Mouse (Mus musculus) C2C12 (cell line): ENCODE results near the gene Trp53tg5. TPM values are rescaled to one million over a fixed set of nuclear protein-coding genes. Genes with fewer than 3 reads are reported as not detected.

ENCODE experiments used
- H3K27me3 ChIP-seq: one replicate; pipeline ENCODE4 v1.6.1; 2011; ENCODE audit not compliant: control insufficient read depth, insufficient read depth, insufficient read length
- H3K36me3 ChIP-seq: one replicate; pipeline ENCODE4 v1.6.1; 2011; ENCODE audit not compliant: control insufficient read depth, insufficient read depth
- H3K4me3 ChIP-seq: one replicate; pipeline ENCODE4 v1.5.1; 2011; ENCODE audit warnings: mild to moderate bottlenecking, control low read depth; ENCODE audit not compliant: poor library complexity, insufficient read depth, severe bottlenecking
- H3K79me2 ChIP-seq: one replicate; pipeline ENCODE4 v1.6.1; 2011; ENCODE audit not compliant: control insufficient read depth, insufficient read depth
- H3K79me3 ChIP-seq: one replicate; pipeline ENCODE4 v1.6.1; 2011; ENCODE audit warnings: low read depth, control low read depth
- H3ac ChIP-seq: one replicate; pipeline ENCODE3; 2011; ENCODE audit warnings: low read depth; ENCODE audit not compliant: control insufficient read depth, insufficient read length
- CEBPB ChIP-seq: IDR thresholded peaks from one replicate; pipeline ENCODE4 v1.6.1; 2011; ENCODE audit warnings: low read depth, mild to moderate bottlenecking, control low read depth, moderate library complexity
- CTCF ChIP-seq: IDR thresholded peaks from one replicate; pipeline ENCODE4 v1.5.1; 2011; ENCODE audit not compliant: control insufficient read depth, insufficient read depth, insufficient read length
- FOSL1 ChIP-seq: IDR thresholded peaks from one replicate; pipeline ENCODE4 v1.8.0; 2011; ENCODE audit warnings: mild to moderate bottlenecking, low read length; ENCODE audit not compliant: poor library complexity, insufficient read depth, severe bottlenecking
- MAX ChIP-seq: IDR thresholded peaks from one replicate; pipeline ENCODE4 v1.6.1; 2011; ENCODE audit warnings: mild to moderate bottlenecking, control low read depth
- MYOD1 ChIP-seq: IDR thresholded peaks from one replicate; pipeline ENCODE4 v1.6.1; 2011; ENCODE audit warnings: low read depth; ENCODE audit not compliant: control insufficient read depth, insufficient read length
- MYOG ChIP-seq: IDR thresholded peaks from one replicate; pipeline ENCODE4 v1.6.1; 2011; ENCODE audit not compliant: control insufficient read depth, insufficient read length; ENCODE audit errors: extremely low read depth
- USF1 ChIP-seq: IDR thresholded peaks from one replicate; pipeline ENCODE4 v1.6.1; 2011; ENCODE audit warnings: low read depth, mild to moderate bottlenecking, control low read depth, moderate library complexity
- long read RNA-seq, 2 experiments: library from polyadenylated mRNA; unstranded; transcript quantifications; one replicate each; pipeline ENCODE4 v2.0.0; 2019 to 2020
- polyA plus RNA-seq: library from polyadenylated mRNA; unstranded; fragments of >200 nt; fragmentation: generic; extraction: Trizol; gene quantifications from one replicate; pipeline ENCODE4 v1.2.1, GENCODE M21; 2012; ENCODE audit warnings: missing spikeins

Gene Trp53tg5
- not detected for polyA plus RNA-seq
- long read RNA-seq, experiment 1: 0 reads
- long read RNA-seq, experiment 2: 0 reads

DNA sequence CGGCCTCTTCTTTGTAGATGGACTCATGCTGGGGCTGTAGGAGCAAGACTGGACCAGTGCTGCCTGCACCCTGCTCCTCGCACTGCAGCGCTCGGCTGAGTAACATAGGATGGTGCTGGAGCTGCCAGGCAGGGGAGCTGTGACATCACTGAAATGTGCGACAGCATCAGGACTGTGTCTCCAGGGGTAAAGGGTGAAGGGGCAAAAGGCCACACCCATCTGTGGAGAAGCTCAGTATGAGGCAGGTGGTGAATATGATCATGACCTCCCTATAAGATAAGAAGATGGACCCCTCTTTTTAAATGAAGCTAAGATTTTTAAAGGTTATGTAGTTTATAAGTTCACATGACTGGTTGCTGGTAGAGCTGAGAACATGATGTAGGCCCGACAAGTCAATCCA is at the start of gene Trp53tg5:
Trp53tg5 (minus strand) TSS at position 101 of the 400 bp plus-strand sequence.
- H3K79me3 ChIP-seq: no peaks in the 10 kb centered on the region
- H3K27me3 ChIP-seq: no peaks in the 10 kb centered on the region
- no peaks in the 10 kb centered on the region for H3K79me2 ChIP-seq
- H3K36me3 ChIP-seq: peaks cover 23% of the 10 kb centered on the region
- TF ChIP-seq FOSL1 (no peak), CEBPB (no peak), MAX (no peak), MYOG (no peak), USF1 (no peak), CTCF (no peak), MYOD1 (no peak)
- no peak within 1 kb of the TSS for H3ac ChIP-seq
- no peak within 1 kb of the TSS for H3K4me3 ChIP-seq

- H3K36me3 ChIP-seq: no peaks in the 10 kb centered on the region
- no peaks in the 10 kb centered on the region for H3K79me3 ChIP-seq
- H3K4me3 ChIP-seq: no peak overlapping the region
- H3ac ChIP-seq: no peak overlapping the region
- no peaks in the 10 kb centered on the region for H3K27me3 ChIP-seq
- TF ChIP-seq MYOD1: no peak
- peak; percentile 15 for TF ChIP-seq MAX
- no peaks in the 10 kb centered on the region for H3K79me2 ChIP-seq
Observed at GRCm38 (mm10) chr2:164522280-164522679, 48.8 kb upstream of the Trp53tg5 start.

- TF ChIP-seq MYOG: no peak
- peak; percentile 72 for TF ChIP-seq FOSL1
- TF ChIP-seq MAX: no peak
- peak; percentile 79 for TF ChIP-seq CEBPB
- TF ChIP-seq USF1: no peak
- peak; percentile 84 for TF ChIP-seq MYOD1
- H3K36me3 ChIP-seq: no peaks in the 10 kb centered on the region
- H3K27me3 ChIP-seq: no peaks in the 10 kb centered on the region
- H3K79me3 ChIP-seq: no peaks in the 10 kb centered on the region
- no peak overlapping the region for H3ac ChIP-seq
- no peak overlapping the region for H3K4me3 ChIP-seq
- no peaks in the 10 kb centered on the region for H3K79me2 ChIP-seq
Observed at GRCm38 (mm10) chr2:164521841-164522240, 48.3 kb upstream of the Trp53tg5 start.

GRCm38 (mm10) chr2:164520782-164521181 is 47.3 kb upstream of the Trp53tg5 start:
- Histone ChIP-seq H3K79me3 (no peaks in the 10 kb centered on the region), H3K27me3 (no peaks in the 10 kb centered on the region), H3K79me2 (no peaks in the 10 kb centered on the region), H3K36me3 (no peaks in the 10 kb centered on the region), H3ac (peak overlapping the region; percentile 7), H3K4me3 (no peak overlapping the region)
- TF ChIP-seq MAX (no peak), CTCF (peak; percentile 58)

DNA sequence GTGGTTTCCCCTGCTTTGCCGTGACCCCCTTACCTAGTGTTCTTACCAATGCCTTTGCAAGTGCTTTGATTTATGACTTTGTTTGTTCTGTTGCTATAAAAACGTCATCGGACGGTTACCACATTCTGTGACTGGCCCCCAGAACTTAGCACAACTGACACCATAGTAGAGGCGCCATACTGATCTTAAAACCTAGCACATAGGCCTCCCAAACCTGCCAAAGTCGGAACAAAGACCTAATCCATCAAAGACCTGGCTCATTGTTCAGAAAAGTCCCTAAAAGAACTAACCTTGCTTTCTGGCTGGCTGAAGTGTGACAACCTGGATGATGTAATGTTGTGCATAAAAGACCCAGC is 45.6 kb upstream of the Trp53tg5 start:
- H3ac ChIP-seq: no peak overlapping the region
- H3K36me3 ChIP-seq: no peaks in the 10 kb centered on the region
- no peaks in the 10 kb centered on the region for H3K79me3 ChIP-seq
- H3K79me2 ChIP-seq: no peaks in the 10 kb centered on the region
- TF ChIP-seq CEBPB (peak; percentile 47), CTCF (no peak), MAX (no peak), MYOD1 (peak; percentile 16)
- H3K4me3 ChIP-seq: no peak overlapping the region
- no peaks in the 10 kb centered on the region for H3K27me3 ChIP-seq

DNA sequence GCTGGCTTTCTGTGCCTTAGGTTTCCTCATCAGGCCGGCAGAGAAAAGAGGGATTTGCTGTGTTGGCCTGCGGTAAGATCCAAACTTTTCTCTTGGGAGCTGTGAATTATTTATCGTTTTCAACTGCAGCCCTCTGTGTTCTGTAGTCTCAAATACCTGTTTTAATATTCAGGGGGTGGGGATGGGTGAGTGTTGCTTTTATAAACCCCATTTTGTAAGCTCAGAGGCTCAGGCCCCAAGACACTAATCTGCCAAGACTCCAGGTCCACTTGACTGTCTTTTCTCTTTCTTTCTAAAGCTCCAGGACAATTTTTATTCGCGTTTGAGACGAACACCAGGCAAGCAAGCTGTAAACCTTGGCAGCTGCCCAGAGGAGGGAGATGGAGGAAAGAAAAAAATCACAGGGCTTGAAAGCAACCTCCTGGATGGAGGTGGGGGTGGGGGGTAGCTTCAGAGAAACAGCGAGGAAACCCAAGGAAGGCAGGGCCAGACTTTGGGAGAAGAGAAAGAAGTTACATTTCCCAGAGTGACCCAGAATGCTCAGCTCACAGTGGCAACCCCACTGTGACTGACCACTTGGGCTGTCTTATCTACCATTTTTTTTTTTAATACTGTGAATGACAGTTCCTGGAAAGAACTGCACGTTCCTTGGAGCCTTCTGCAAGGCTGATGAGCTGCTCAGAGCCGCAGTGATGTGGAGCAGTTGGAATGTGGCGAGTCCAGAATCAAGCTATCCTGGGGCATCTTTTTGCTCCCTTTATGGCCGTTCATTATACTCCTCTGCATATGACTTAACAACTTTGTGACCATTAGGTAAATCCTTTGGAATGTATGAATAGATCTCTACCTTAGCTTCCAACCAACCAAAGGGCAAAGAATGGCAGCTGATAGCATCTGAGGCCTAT is 45.0 kb upstream of the Trp53tg5 start:
- H3K27me3 ChIP-seq: no peaks in the 10 kb centered on the region
- no peak overlapping the region for H3ac ChIP-seq
- no peak for TF ChIP-seq MAX
- TF ChIP-seq MYOG: no peak
- no peak for TF ChIP-seq CTCF
- TF ChIP-seq USF1: no peak
- no peak for TF ChIP-seq CEBPB
- no peaks in the 10 kb centered on the region for H3K79me2 ChIP-seq
- no peak overlapping the region for H3K4me3 ChIP-seq
- no peaks in the 10 kb centered on the region for H3K79me3 ChIP-seq
- H3K36me3 ChIP-seq: no peaks in the 10 kb centered on the region
